ENCODE assay signal across 16 mouse cellular contexts in genomic region chr17:81618461-81618860, GRCm38 (mm10).
DNase-seq lines count a peak whose midpoint lies in the region; ATAC-seq and TF ChIP-seq lines count a peak whose summit lies in the region.
"Had no signal": no experiment of that assay in that cellular context is flagged by ENCODE, and none has a peak within 500 bp of the region (broad histone marks: within the 10 kb centered on the region; RNA-seq: fewer than 3 reads in every experiment).

No protein-coding gene starts in this region.

- TF ChIP-seq CTCF in lung, embryonic 14.5 days (IDR thresholded peaks at IDR 0.05; ENCODE audit: low read depth): no peak

- no peak overlapping the region for H3K9ac ChIP-seq in lung, embryonic 14.5 days
- H3K9ac ChIP-seq: liver, embryonic 13.5 days; midbrain, embryonic 12.5 days; neural tube, embryonic 12.5 days had no signal

- H3K36me3 ChIP-seq in lung, embryonic 14.5 days (ENCODE audit: insufficient read depth): no peaks in the 10 kb centered on the region
- H3K36me3 ChIP-seq: liver, embryonic 13.5 days; midbrain, embryonic 12.5 days; neural tube, embryonic 12.5 days had no signal

- peak; percentile 77 for ATAC-seq in lung, embryonic 14.5 days (ENCODE audit: insufficient read depth)
- ATAC-seq: CD4-positive, CD25-positive, alpha-beta regulatory T cell, adult 4 months had no signal

- peak overlapping the region; percentile 1; the same call in 1 of the 2 replicates for H3K27ac ChIP-seq in lung, embryonic 14.5 days (ENCODE audit: low read depth)
- H3K27ac ChIP-seq: liver, embryonic 13.5 days; midbrain, embryonic 12.5 days; neural tube, embryonic 12.5 days had no signal

- WGBS in lung, embryonic 14.5 days: 23% methylated on average over 5 of the region's 5 CpGs

- peak; percentile 76 for DNase-seq in heart, adult 11 months
- no peak for DNase-seq in heart, postnatal 14 days
- peak; percentile 91 for DNase-seq in lung, embryonic 14.5 days
- DNase-seq in lung, adult 18-20 months: no peak
- peak; percentile 72 for DNase-seq in cerebellum, adult 9-10 months
- peak; percentile 20 for DNase-seq in lung, postnatal 36 days
- DNase-seq in spleen, postnatal 10 days (ENCODE audit: low spot score in 2 of 2): no peak
- DNase-seq in kidney, postnatal 14 days: no peak
- DNase-seq: adrenal gland, adult 8-10 months; liver, embryonic 13.5 days; thymus, postnatal 4 days had no signal

- no peaks in the 10 kb centered on the region for H3K27me3 ChIP-seq in lung, embryonic 14.5 days (ENCODE audit: insufficient read depth, low read length)
- H3K27me3 ChIP-seq: liver, embryonic 13.5 days; midbrain, embryonic 12.5 days; neural tube, embryonic 12.5 days had no signal

- H3K4me2 ChIP-seq in lung, embryonic 14.5 days: no peak overlapping the region
- H3K4me2 ChIP-seq: heart, embryonic 11.5 days; liver, embryonic 13.5 days; midbrain, embryonic 12.5 days; neural tube, embryonic 12.5 days had no signal

- H3K4me3 ChIP-seq in lung, embryonic 14.5 days (ENCODE audit: low read depth, low read length): no peak overlapping the region
- H3K4me3 ChIP-seq: erythroblast, embryonic 14.5 days; liver, embryonic 13.5 days; midbrain, embryonic 12.5 days; neural tube, embryonic 12.5 days had no signal

- H3K9me3 ChIP-seq in lung, embryonic 14.5 days (ENCODE audit: low read depth, low read length): no peaks in the 10 kb centered on the region
- H3K9me3 ChIP-seq: liver, embryonic 13.5 days; midbrain, embryonic 12.5 days; neural tube, embryonic 12.5 days had no signal

- intact Hi-C loops in heart, postnatal 14 days (cut with DNase I): no loop called here

- 0 out of 2 replicates have a peak, but pooled peaks cover 2% of the 10 kb centered on the region for H3K4me1 ChIP-seq in lung, embryonic 14.5 days (ENCODE audit: insufficient read depth)
- H3K4me1 ChIP-seq: liver, embryonic 13.5 days had no signal

Comparison
In these comparisons a context has a peak if more than half of its experiments do, and no peak if none do; other contexts are left out.
1. DNase-seq: peak in heart, adult 11 months (single experiment), lung, embryonic 14.5 days (single experiment), cerebellum, adult 9-10 months (single experiment) and lung, postnatal 36 days (single experiment); none in heart, postnatal 14 days (0 of 2), lung, adult 18-20 months (0 of 2), spleen, postnatal 10 days (0 of 2) and kidney, postnatal 14 days (single experiment).